Mouse (Mus musculus) lung, postnatal 0 days (tissue): Measurements from ENCODE around the gene Pim3. TPM values are rescaled to one million over a fixed set of nuclear protein-coding genes. Genes with fewer than 3 reads are reported as not detected.

Experiments used
- ATAC-seq: fragments of 200-750 bp; cut with Nextera tagmentation; 2 replicates; pipeline ENCODE4 v1.8.0; 2017; ENCODE audit warnings: moderate library complexity
- DNase-seq: peaks from one replicate; pipeline ENCODE4 v3.0.0-alpha.2; 2016; ENCODE audit warnings: low spot score
- H3K27ac ChIP-seq: fragments of 300-500 bp; sonication (generic); 2 replicates; pipeline ENCODE4 v1.5.1; 2014; ENCODE audit warnings: antibody characterized with exemption, mild to moderate bottlenecking, low read length, mixed read lengths
- H3K27me3 ChIP-seq: fragments of 300-500 bp; sonication (generic); replicated peaks from 2 replicates; pipeline ENCODE4 v1.6.1; 2014; ENCODE audit warnings: low read length, mixed read lengths; ENCODE audit not compliant: insufficient read depth
- H3K36me3 ChIP-seq: fragments of 300-500 bp; sonication (generic); 2 replicates; pipeline ENCODE4 v1.6.1; 2014; ENCODE audit warnings: low read length, mixed read lengths; ENCODE audit not compliant: insufficient read depth
- H3K4me1 ChIP-seq: fragments of 300-500 bp; sonication (generic); 2 replicates; pipeline ENCODE4 v1.6.1; 2014; ENCODE audit warnings: antibody characterized with exemption, low read depth, low read length, mixed read lengths; ENCODE audit not compliant: insufficient read depth
- H3K4me2 ChIP-seq: fragments of 300-500 bp; sonication (generic); replicated peaks from 2 replicates; pipeline ENCODE4 v1.6.1; 2014; ENCODE audit warnings: low read depth, mild to moderate bottlenecking, low read length, moderate library complexity, mixed read lengths
- H3K4me3 ChIP-seq: fragments of 300-500 bp; sonication (generic); 2 replicates; pipeline ENCODE4 v1.5.1; 2014; ENCODE audit warnings: low read depth, low read length
- H3K9ac ChIP-seq: fragments of 300-500 bp; sonication (generic); replicated peaks from 2 replicates; pipeline ENCODE4 v1.6.1; 2014; ENCODE audit warnings: low read depth, mild to moderate bottlenecking
- H3K9me3 ChIP-seq: fragments of 300-500 bp; sonication (generic); 2 replicates; pipeline ENCODE4 v1.6.1; 2016; ENCODE audit warnings: low read length, mixed read lengths
- CTCF ChIP-seq: IDR thresholded peaks from 2 replicates; pipeline ENCODE4 v1.5.1; 2016; ENCODE audit warnings: antibody characterized with exemption, mild to moderate bottlenecking
- EP300 ChIP-seq: IDR thresholded peaks from 2 replicates; pipeline ENCODE4 v1.6.1; 2016; ENCODE audit warnings: antibody characterized with exemption, mild to moderate bottlenecking, control low read depth
- WGBS: fragments of 180-500 bp; shearing (Covaris S2); extraction: QIAGEN DNeasy Blood & Tissue Kit; methylation state at CpG from one replicate; pipeline ENCODE4 v1.1.7; 2014; 5-methylcytosine and 5-hydroxymethylcytosine counted together
- polyA plus RNA-seq: library from polyadenylated mRNA; unstranded; fragments of >200 nt; fragmentation: Nextera tagmentation; extraction: Ambion mirVana; gene quantifications from 2 replicates; pipeline ENCODE4 v1.2.1, GENCODE M21; 2015

Gene Pim3
- polyA plus RNA-seq, 1 experiment from 2014 or later, result 69.6 TPM

DNA sequence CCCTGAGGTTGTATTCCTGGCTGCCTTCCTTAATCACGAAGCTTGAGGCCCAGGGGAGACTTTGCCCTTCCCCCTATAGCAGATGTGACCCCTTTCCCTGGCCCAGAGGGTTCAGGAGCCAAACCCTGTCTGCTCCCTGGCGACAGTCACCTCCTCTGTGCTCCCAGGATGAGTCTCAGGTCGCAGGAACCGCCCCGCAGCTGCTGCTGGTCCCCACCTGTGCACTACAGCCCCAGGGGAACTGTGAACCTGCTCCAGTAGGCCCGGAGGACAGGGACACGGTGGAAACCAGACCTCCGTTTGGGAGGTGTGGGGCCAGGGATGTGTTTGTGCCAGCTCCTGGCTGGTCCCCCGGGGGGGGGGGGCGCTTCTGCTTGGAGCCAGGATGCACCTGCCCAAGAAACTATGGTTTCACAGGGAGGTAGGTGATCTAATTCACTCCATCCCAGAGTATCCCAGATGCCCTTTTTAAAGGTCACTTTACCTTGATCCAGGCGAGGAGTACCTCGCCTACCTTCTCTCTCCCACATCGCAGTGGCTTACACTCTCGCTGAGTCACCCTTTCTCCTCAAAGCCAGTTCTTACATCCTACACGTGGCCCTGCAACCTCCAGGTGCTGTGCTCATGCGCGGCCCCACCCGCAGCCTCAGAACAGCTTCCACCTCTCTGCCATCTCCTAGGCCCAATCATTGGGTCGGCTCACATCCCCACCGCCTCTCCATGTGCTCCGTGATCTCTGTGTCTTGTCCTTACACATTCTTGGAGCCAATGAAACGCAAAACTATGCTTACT is 19.5 kb downstream of the Pim3 start:
- Histone ChIP-seq H3K4me2 (no peak overlapping the region), H3K9me3 (no peaks in the 10 kb centered on the region), H3K36me3 (no peaks in the 10 kb centered on the region), H3K4me1 (no peaks in the 10 kb centered on the region), H3K27ac (no peak overlapping the region), H3K9ac (no peak overlapping the region), H3K27me3 (no peaks in the 10 kb centered on the region), H3K4me3 (no peak overlapping the region)
- ATAC-seq (no peak), DNase-seq (no peak)
- 61% methylated on average over 22 of the region's 22 CpGs for WGBS
- TF ChIP-seq CTCF (no peak), EP300 (no peak)

DNA sequence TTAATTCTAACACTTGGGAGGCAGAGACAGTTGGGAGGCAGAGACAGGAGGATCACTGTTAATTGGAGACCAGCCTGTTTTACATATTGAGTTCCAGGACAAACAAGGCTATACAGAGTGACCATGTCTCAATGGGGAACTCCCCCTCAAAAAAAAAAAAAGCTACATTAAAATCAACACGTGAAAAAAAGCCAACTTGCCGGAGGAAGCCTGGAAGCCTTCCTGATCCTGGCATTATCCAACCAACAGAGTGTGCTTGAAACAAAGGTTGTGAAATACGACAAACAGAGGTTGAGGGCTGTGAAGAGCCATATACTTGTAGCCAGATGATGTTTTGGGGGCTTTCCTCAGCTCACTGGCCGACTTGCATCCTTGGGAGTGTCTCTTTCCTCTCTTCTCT is 20.9 kb downstream of the Pim3 start:
- Histone ChIP-seq H3K4me2 (no peak overlapping the region), H3K4me1 (no peaks in the 10 kb centered on the region), H3K27ac (no peak overlapping the region), H3K4me3 (no peak overlapping the region), H3K9me3 (no peaks in the 10 kb centered on the region), H3K36me3 (no peaks in the 10 kb centered on the region), H3K27me3 (no peaks in the 10 kb centered on the region), H3K9ac (no peak overlapping the region)
- WGBS, result 32% methylated on average over 4 of the region's 4 CpGs
- peak; percentile 44 for ATAC-seq
- TF ChIP-seq CTCF (no peak), EP300 (no peak)
- peak; percentile 66 for DNase-seq

DNA sequence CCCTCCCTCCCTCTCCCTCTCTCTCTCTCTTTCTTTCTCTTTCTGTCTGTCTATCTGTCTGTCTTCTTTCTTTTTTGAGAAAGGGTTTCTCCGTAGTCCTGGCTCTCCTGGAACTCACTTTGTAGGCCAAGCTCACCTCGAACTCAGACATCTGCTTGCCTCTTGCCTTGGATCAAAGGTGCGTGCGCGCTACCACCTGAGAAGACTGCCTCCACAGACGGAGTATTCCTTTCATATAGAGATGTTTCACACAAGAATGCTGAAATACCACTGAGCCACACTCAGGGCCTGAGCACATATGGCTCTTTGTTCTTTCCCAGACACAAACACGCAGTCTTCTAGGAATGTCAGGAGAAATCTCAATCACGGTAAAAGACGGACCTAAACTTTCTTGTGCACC is 21.4 kb downstream of the Pim3 start:
- Histone ChIP-seq H3K36me3 (no peaks in the 10 kb centered on the region), H3K4me2 (no peak overlapping the region), H3K9ac (no peak overlapping the region), H3K4me3 (no peak overlapping the region), H3K27me3 (no peaks in the 10 kb centered on the region), H3K27ac (no peak overlapping the region), H3K4me1 (no peaks in the 10 kb centered on the region), H3K9me3 (no peaks in the 10 kb centered on the region)
- TF ChIP-seq EP300 (no peak), CTCF (no peak)
- no peak for ATAC-seq
- WGBS, result 70% methylated on average over 9 of the region's 9 CpGs
- no peak for DNase-seq

GRCm38 (mm10) chr15:88885376-88885775 is 23.4 kb downstream of the Pim3 start:
- no peak overlapping the region for H3K27ac ChIP-seq
- TF ChIP-seq CTCF, result no peak
- TF ChIP-seq EP300, result no peak
- H3K9me3 ChIP-seq, result no peaks in the 10 kb centered on the region
- ATAC-seq (no peak), DNase-seq (no peak)
- H3K4me3 ChIP-seq, result no peak overlapping the region
- H3K4me1 ChIP-seq, result no peaks in the 10 kb centered on the region
- H3K9ac ChIP-seq, result no peak overlapping the region
- H3K4me2 ChIP-seq, result no peak overlapping the region
- 56% methylated on average over 6 of the region's 6 CpGs for WGBS
- no peaks in the 10 kb centered on the region for H3K36me3 ChIP-seq
- H3K27me3 ChIP-seq, result no peaks in the 10 kb centered on the region

- no peak overlapping the region for H3K4me3 ChIP-seq
- ATAC-seq (no peak), DNase-seq (no peak)
- TF ChIP-seq EP300, result no peak
- TF ChIP-seq CTCF, result no peak
- 84% methylated on average over 3 of the region's 3 CpGs for WGBS
- no peaks in the 10 kb centered on the region for H3K4me1 ChIP-seq
- no peaks in the 10 kb centered on the region for H3K36me3 ChIP-seq
- no peaks in the 10 kb centered on the region for H3K9me3 ChIP-seq
- H3K9ac ChIP-seq, result no peak overlapping the region
- no peak overlapping the region for H3K4me2 ChIP-seq
- no peaks in the 10 kb centered on the region for H3K27me3 ChIP-seq
- no peak overlapping the region for H3K27ac ChIP-seq
Measured at GRCm38 (mm10) chr15:88889032-88889431, 27.0 kb downstream of the Pim3 start.

GRCm38 (mm10) chr15:88889994-88890393 is 28.0 kb downstream of the Pim3 start:
- no peak for ATAC-seq
- no peaks in the 10 kb centered on the region for H3K27me3 ChIP-seq
- no peak overlapping the region for H3K27ac ChIP-seq
- peak overlapping the region; percentile 74; the same call in 1 of the 2 replicates for H3K4me2 ChIP-seq
- TF ChIP-seq CTCF, result no peak
- TF ChIP-seq EP300, result no peak
- no peak overlapping the region for H3K4me3 ChIP-seq
- H3K9ac ChIP-seq, result no peak overlapping the region
- DNase-seq, result no peak
- 82% methylated on average over 3 of the region's 3 CpGs for WGBS
- H3K4me1 ChIP-seq, result no peaks in the 10 kb centered on the region
- no peaks in the 10 kb centered on the region for H3K9me3 ChIP-seq
- no peaks in the 10 kb centered on the region for H3K36me3 ChIP-seq
